Mouse (Mus musculus) CH12.LX (cell line): ENCODE measurements around the gene Kansl3. TPM values are rescaled to one million over a fixed set of nuclear protein-coding genes. Genes with fewer than 3 reads are reported as not detected.

Experiments used
- DNase-seq: peaks from one replicate; pipeline ENCODE4 v3.0.0-alpha.2; 2013; ENCODE audit errors: extremely low read depth
- H3K27ac ChIP-seq: 2 replicates; pipeline ENCODE4 v1.5.1; 2012; ENCODE audit warnings: low read depth, mild to moderate bottlenecking, control low read depth, moderate library complexity; ENCODE audit not compliant: insufficient read depth
- H3K27me3 ChIP-seq: replicated peaks from 2 replicates; pipeline ENCODE3; 2012; ENCODE audit warnings: inconsistent platforms
- H3K36me3 ChIP-seq, 2 experiments: replicated peaks in 1 of 2; 2 replicates each; pipeline versions ENCODE3 to v1.6.1; 2012; ENCODE audit warnings: inconsistent platforms in 1 of 2, low read length in 1 of 2, mild to moderate bottlenecking in 1 of 2, mixed read lengths in 1 of 2, moderate library complexity in 1 of 2; ENCODE audit not compliant: control insufficient read depth in 1 of 2, insufficient read depth in 1 of 2
- H3K4me1 ChIP-seq, 2 experiments: 2 replicates each; pipeline ENCODE4 v1.6.1; 2012; ENCODE audit warnings: inconsistent platforms in 1 of 2, moderate library complexity in 1 of 2; ENCODE audit not compliant: insufficient read depth in 2 of 2, control insufficient read depth in 1 of 2
- H3K4me2 ChIP-seq: 2 replicates; pipeline ENCODE4 v1.6.1; 2012; ENCODE audit warnings: low read depth, mild to moderate bottlenecking, control low read depth; ENCODE audit not compliant: poor library complexity, insufficient read depth, severe bottlenecking
- H3K4me3 ChIP-seq, 3 experiments: fragments of 150-350 bp in 1 of 3; sonication (generic) in 1 of 3; replicated peaks in 1 of 3; 2 replicates each; pipeline versions ENCODE3 to v1.5.1; 2011 to 2012; ENCODE audit warnings: low read depth in 2 of 3, low read length in 2 of 3, mild to moderate bottlenecking in 2 of 3, moderate library complexity in 2 of 3, control low read depth in 1 of 3, improper control_type of control experiment in 1 of 3, inconsistent platforms in 1 of 3, mixed read lengths in 1 of 3; ENCODE audit not compliant: poor library complexity in 1 of 3
- H3K79me2 ChIP-seq: replicated peaks from 2 replicates; pipeline ENCODE4 v1.6.1; 2012; ENCODE audit warnings: mild to moderate bottlenecking, moderate library complexity; ENCODE audit not compliant: control insufficient read depth, poor library complexity, insufficient read depth, severe bottlenecking; ENCODE audit errors: extremely low read depth
- H3K9ac ChIP-seq: 2 replicates; pipeline ENCODE4 v1.6.1; 2012; ENCODE audit warnings: low read depth, mild to moderate bottlenecking, control low read depth, moderate library complexity; ENCODE audit not compliant: insufficient read depth
- H3K9me3 ChIP-seq: replicated peaks from 2 replicates; pipeline ENCODE3; 2012; ENCODE audit warnings: low read length, inconsistent platforms, mixed read lengths
- BHLHE40 ChIP-seq: IDR thresholded peaks from 2 replicates; pipeline ENCODE4 v1.6.1; 2011; ENCODE audit warnings: mild to moderate bottlenecking, low read depth, low read length, improper control_type of control experiment
- CHD1 ChIP-seq: IDR thresholded peaks from 2 replicates; pipeline ENCODE4 v1.6.1; 2012; ENCODE audit warnings: low read depth, low read length, improper control_type of control experiment, inconsistent platforms
- CHD2 ChIP-seq: IDR thresholded peaks from 2 replicates; pipeline ENCODE4 v1.6.1; 2011; ENCODE audit warnings: low read length, improper control_type of control experiment
- CTCF ChIP-seq, 2 experiments: IDR thresholded peaks in 1 of 2; conservative IDR thresholded peaks in 1 of 2; 2 replicates each; pipeline ENCODE4 v1.5.1; 2011 to 2012; ENCODE audit warnings: low read depth in 2 of 2, low read length in 2 of 2, improper control_type of control experiment in 1 of 2, inconsistent platforms in 1 of 2, mild to moderate bottlenecking in 1 of 2, moderate library complexity in 1 of 2
- E2F4 ChIP-seq: IDR thresholded peaks from 2 replicates; pipeline ENCODE4 v1.6.1; 2011; ENCODE audit warnings: low read depth, low read length, improper control_type of control experiment; ENCODE audit not compliant: insufficient replicate concordance
- ELF1 ChIP-seq: IDR thresholded peaks from 2 replicates; pipeline ENCODE4 v1.6.1; 2014; ENCODE audit warnings: low read depth, mild to moderate bottlenecking, inconsistent platforms, low read length, improper control_type of control experiment
- EP300 ChIP-seq: IDR thresholded peaks from 2 replicates; pipeline ENCODE4 v1.6.1; 2011; ENCODE audit warnings: low read length, improper control_type of control experiment
- ETS1 ChIP-seq: conservative IDR thresholded peaks from 2 replicates; pipeline ENCODE4 v1.6.1; 2012; ENCODE audit warnings: low read depth, mild to moderate bottlenecking, inconsistent platforms, low read length, improper control_type of control experiment, moderate library complexity
- GABPA ChIP-seq: IDR thresholded peaks from 2 replicates; pipeline ENCODE4 v1.6.1; 2012; ENCODE audit warnings: low read depth, low read length, improper control_type of control experiment, inconsistent platforms; ENCODE audit not compliant: insufficient replicate concordance
- HCFC1 ChIP-seq: IDR thresholded peaks from 2 replicates; pipeline ENCODE4 v1.6.1; 2012; ENCODE audit warnings: low read depth, mild to moderate bottlenecking, inconsistent platforms, low read length, improper control_type of control experiment
- IRF4 ChIP-seq: IDR thresholded peaks from 2 replicates; pipeline ENCODE4 v1.6.1; 2014; ENCODE audit warnings: low read depth, mild to moderate bottlenecking, inconsistent platforms, low read length, improper control_type of control experiment
- JUN ChIP-seq: IDR thresholded peaks from 2 replicates; pipeline ENCODE4 v1.6.1; 2011; ENCODE audit warnings: low read depth, mild to moderate bottlenecking, low read length, improper control_type of control experiment, moderate library complexity; ENCODE audit not compliant: insufficient read depth
- JUND ChIP-seq: conservative IDR thresholded peaks from 2 replicates; pipeline ENCODE4 v1.6.1; 2011; ENCODE audit warnings: low read depth, low read length, improper control_type of control experiment
- KAT2A ChIP-seq: IDR thresholded peaks from 2 replicates; pipeline ENCODE4 v1.6.1; 2012; ENCODE audit warnings: low read length, improper control_type of control experiment, inconsistent platforms; ENCODE audit not compliant: insufficient replicate concordance
- MAX ChIP-seq: IDR thresholded peaks from 2 replicates; pipeline ENCODE4 v1.6.1; 2011; ENCODE audit warnings: low read length, improper control_type of control experiment
- MAZ ChIP-seq: IDR thresholded peaks from 2 replicates; pipeline ENCODE4 v1.6.1; 2012; ENCODE audit warnings: low read depth, mild to moderate bottlenecking, inconsistent platforms, low read length, improper control_type of control experiment, moderate library complexity
- MEF2A ChIP-seq: IDR thresholded peaks from 2 replicates; pipeline ENCODE4 v1.6.1; 2014; ENCODE audit warnings: low read depth, mild to moderate bottlenecking, inconsistent platforms, low read length, improper control_type of control experiment, borderline replicate concordance
- MXI1 ChIP-seq: IDR thresholded peaks from 2 replicates; pipeline ENCODE4 v1.6.1; 2011; ENCODE audit warnings: mild to moderate bottlenecking, low read depth, low read length, improper control_type of control experiment
- MYC ChIP-seq: IDR thresholded peaks from 2 replicates; pipeline ENCODE4 v1.6.1; 2011; ENCODE audit warnings: low read depth, mild to moderate bottlenecking, improper control_type of control experiment, low read length
- NELFE ChIP-seq: IDR thresholded peaks from 2 replicates; pipeline ENCODE4 v1.6.1; 2011; ENCODE audit warnings: low read depth, low read length, improper control_type of control experiment
- NRF1 ChIP-seq: IDR thresholded peaks from 2 replicates; pipeline ENCODE4 v1.6.1; 2014; ENCODE audit warnings: low read depth, mild to moderate bottlenecking, inconsistent platforms, low read length, improper control_type of control experiment, moderate library complexity
- PAX5 ChIP-seq: IDR thresholded peaks from 2 replicates; pipeline ENCODE4 v1.6.1; 2012; ENCODE audit warnings: low read length, inconsistent platforms, mixed read lengths
- POLR2A ChIP-seq: IDR thresholded peaks from 2 replicates; pipeline ENCODE4 v1.6.1; 2011; ENCODE audit warnings: low read depth, mild to moderate bottlenecking, improper control_type of control experiment, low read length
- RAD21 ChIP-seq: IDR thresholded peaks from 2 replicates; pipeline ENCODE4 v1.6.1; 2011; ENCODE audit warnings: low read depth, mild to moderate bottlenecking, low read length, improper control_type of control experiment, moderate library complexity
- RCOR1 ChIP-seq: conservative IDR thresholded peaks from 2 replicates; pipeline ENCODE4 v1.6.1; 2012; ENCODE audit warnings: low read depth, mild to moderate bottlenecking, inconsistent platforms, low read length, improper control_type of control experiment
- SIN3A ChIP-seq: IDR thresholded peaks from 2 replicates; pipeline ENCODE4 v1.6.1; 2012; ENCODE audit warnings: low read length, improper control_type of control experiment, inconsistent platforms
- SMC3 ChIP-seq: IDR thresholded peaks from 2 replicates; pipeline ENCODE4 v1.6.1; 2011; ENCODE audit warnings: low read depth, low read length, improper control_type of control experiment
- TBP ChIP-seq: conservative IDR thresholded peaks from 2 replicates; pipeline ENCODE4 v1.6.1; 2011; ENCODE audit warnings: low read depth, low read length, improper control_type of control experiment
- TCF12 ChIP-seq: IDR thresholded peaks from 2 replicates; pipeline ENCODE4 v1.6.1; 2014; ENCODE audit warnings: low read depth, mild to moderate bottlenecking, inconsistent platforms, low read length, improper control_type of control experiment
- UBTF ChIP-seq: IDR thresholded peaks from 2 replicates; pipeline ENCODE4 v1.6.1; 2012; ENCODE audit warnings: low read depth, mild to moderate bottlenecking, inconsistent platforms, low read length, improper control_type of control experiment, moderate library complexity
- USF2 ChIP-seq: conservative IDR thresholded peaks from 2 replicates; pipeline ENCODE4 v1.6.1; 2011; ENCODE audit warnings: low read depth, low read length, improper control_type of control experiment
- ZKSCAN1 ChIP-seq: IDR thresholded peaks from 2 replicates; pipeline ENCODE4 v1.6.1; 2012; ENCODE audit warnings: low read depth, inconsistent platforms, low read length, improper control_type of control experiment, borderline replicate concordance
- ZMIZ1 ChIP-seq: IDR thresholded peaks from 2 replicates; pipeline ENCODE4 v1.6.1; 2012; ENCODE audit warnings: low read depth, mild to moderate bottlenecking, inconsistent platforms, low read length, improper control_type of control experiment
- ZNF384 ChIP-seq: IDR thresholded peaks from 2 replicates; pipeline ENCODE4 v1.6.1; 2012; ENCODE audit warnings: low read depth, low read length, improper control_type of control experiment, inconsistent platforms
- dilution Hi-C: fragments of 300-500 bp; cut with MboI; formaldehyde crosslinking; loops from 2 replicates; pipeline ENCODE4 v1.14.3; 2020; ENCODE audit warnings: low sequenced_read_pairs; ENCODE audit not compliant: extremely low pct_unique_long_range_greater_than_20kb, extremely low pct_ligation_motif_present
- in situ Hi-C: fragments of 300-500 bp; cut with MboI; formaldehyde crosslinking; loops from 3 replicates; pipeline ENCODE4 v1.14.3; 2019; ENCODE audit warnings: low sequenced_read_pairs, low pct_ligation_motif_present, low pct_unique_long_range_greater_than_20kb, mixed read lengths
- polyA plus RNA-seq: library from polyadenylated mRNA; unstranded; fragments of >175 nt; gene quantifications from 2 replicates; pipeline ENCODE4 v1.2.1, GENCODE M21; 2012; ENCODE audit warnings: low read depth; ENCODE audit not compliant: insufficient read length
- total RNA-seq, 2 experiments: library from RNA; depleted of rRNA; stranded (reverse); fragments of 300-350 nt in 1 of 2; fragments of >200 nt in 1 of 2; gene quantifications; 2 replicates each; pipeline ENCODE4 v1.2.3; 2012 to 2014

The Kansl3 gene
- total and polyA plus RNA-seq, 3 experiments, result 14.3 to 21.2 (median 17.0) TPM

DNA sequence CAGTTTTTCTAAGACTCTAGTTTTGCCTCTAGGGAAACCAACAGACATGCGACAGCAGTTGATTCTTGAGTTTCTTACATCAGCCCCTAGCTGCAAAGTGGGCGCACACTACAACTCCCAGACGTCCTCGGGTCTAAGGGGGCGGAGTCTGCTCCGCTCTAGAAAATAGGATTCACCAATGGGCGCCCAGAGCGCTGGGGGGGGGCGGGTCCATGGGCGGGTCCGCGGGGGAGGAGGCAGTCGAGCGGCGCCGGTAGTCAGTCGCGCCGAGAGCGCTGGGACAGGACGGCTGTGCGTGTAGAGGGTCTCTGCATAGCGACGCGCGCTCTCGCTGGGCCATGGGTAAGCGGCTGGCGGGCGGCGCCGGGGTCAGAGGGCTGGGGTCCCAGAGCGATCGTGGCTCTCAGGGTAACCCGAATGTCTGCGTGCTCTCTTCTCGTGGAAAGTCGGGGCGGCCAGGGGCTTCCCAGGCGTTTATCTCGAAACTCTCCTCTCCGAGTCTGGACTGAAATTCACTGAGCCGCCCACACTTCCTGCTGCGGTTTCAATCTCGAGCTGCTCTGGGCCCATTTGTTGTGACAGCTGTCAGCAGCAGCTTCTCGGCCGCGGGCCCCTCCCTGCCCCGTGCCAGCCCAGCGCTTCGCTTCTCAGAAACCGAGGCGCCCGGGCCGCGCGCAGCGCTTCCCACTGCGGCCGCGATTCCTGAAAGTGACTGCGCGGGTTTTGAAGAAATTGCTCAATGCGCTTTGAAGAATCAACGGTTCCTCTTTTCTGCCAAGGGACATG is 61.3 kb downstream of the Kansl3 start, which contains the start of gene Arid5a (continued):
- TF ChIP-seq GABPA, result peak; percentile 44; the same call in 1 of the 2 replicates
- peak; percentile 98 for TF ChIP-seq ZMIZ1
- TF ChIP-seq MYC, result peak; percentile 60
- TF ChIP-seq EP300, result peak; percentile 22; the same call in 1 of the 2 replicates
- peak; percentile 90 for TF ChIP-seq MXI1
- TF ChIP-seq NELFE, result peak; percentile 99
- TF ChIP-seq USF2, result no peak
- TF ChIP-seq HCFC1, result peak; percentile 96
- no peak for TF ChIP-seq CTCF (conservative IDR thresholded peaks at IDR 0.05 in 1 of 2, IDR thresholded peaks at IDR 0.05 in 1 of 2; ENCODE audit: low read depth in 2 of 2, low read length in 2 of 2)

DNA sequence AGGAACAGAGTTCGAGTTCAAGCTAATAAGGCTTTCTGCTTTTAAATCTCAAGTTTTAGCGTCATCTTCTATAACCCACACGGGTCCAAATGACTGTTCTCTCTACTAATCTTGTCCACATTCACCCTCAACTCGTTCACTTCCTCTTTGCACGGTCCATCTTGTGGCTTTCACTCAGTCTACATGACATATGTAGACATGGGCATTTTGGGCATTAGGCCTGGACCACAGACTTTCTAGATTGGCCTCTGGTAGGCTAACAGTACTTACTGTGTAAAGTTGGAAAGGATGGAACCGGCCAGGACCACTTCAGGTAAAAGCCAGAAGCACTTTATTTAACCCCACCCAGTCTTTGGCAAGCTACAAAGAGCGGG is 61.9 kb downstream of the Kansl3 start:
- Histone ChIP-seq H3K4me3 (peak overlapping the region; percentile 53 to 70 (median 58)), H3K27me3 (peaks cover 5% of the 10 kb centered on the region), H3K36me3 (peaks cover 9 to 23% of the 10 kb centered on the region in 2 experiments), H3K9ac (peak overlapping the region; percentile 44; the same call in 1 of the 2 replicates), H3K27ac (peak overlapping the region; percentile 81), H3K4me2 (peak overlapping the region; percentile 74), H3K4me1 (peaks cover 21 to 69% of the 10 kb centered on the region in 2 experiments), H3K9me3 (no peaks in the 10 kb centered on the region), H3K79me2 (peaks cover 13% of the 10 kb centered on the region)
- peak; percentile 77 for DNase-seq
- dilution Hi-C loops (no loop called here), in situ Hi-C loops (no loop called here)
- no peak for TF ChIP-seq UBTF
- TF ChIP-seq EP300, result peak; percentile 73
- peak; percentile 62; the same call in 1 of the 2 replicates for TF ChIP-seq CHD1
- TF ChIP-seq POLR2A, result no peak
- TF ChIP-seq CHD2, result no peak
- TF ChIP-seq ZKSCAN1, result no peak; the same call in 1 of the 2 replicates
- TF ChIP-seq MXI1, result peak; percentile 45; the same call in 1 of the 2 replicates
- no peak; the same call in 1 of the 2 replicates for TF ChIP-seq MAX
- no peak for TF ChIP-seq KAT2A
- TF ChIP-seq ZNF384, result 0 out of 2 replicates have a peak, but pooled peaks have one; percentile 10
- peak; percentile 56; the same call in 1 of the 2 replicates for TF ChIP-seq MEF2A
- TF ChIP-seq GABPA, result no peak
- no peak for TF ChIP-seq HCFC1
- no peak for TF ChIP-seq SIN3A
- TF ChIP-seq CTCF (conservative IDR thresholded peaks at IDR 0.05 in 1 of 2, IDR thresholded peaks at IDR 0.05 in 1 of 2; ENCODE audit: low read depth in 2 of 2, low read length in 2 of 2), result no peak
- TF ChIP-seq USF2, result no peak
- TF ChIP-seq JUND, result peak; percentile 9; the same call in 1 of the 2 replicates
- peak; percentile 62 for TF ChIP-seq BHLHE40
- no peak for TF ChIP-seq TBP
- TF ChIP-seq ELF1, result no peak; the same call in 1 of the 2 replicates
- no peak for TF ChIP-seq NRF1
- TF ChIP-seq JUN, result 0 out of 2 replicates have a peak, but pooled peaks have one; percentile 3
- no peak for TF ChIP-seq SMC3
- TF ChIP-seq MAZ, result no peak
- no peak for TF ChIP-seq NELFE
- no peak for TF ChIP-seq TCF12
- no peak for TF ChIP-seq RAD21
- TF ChIP-seq MYC, result no peak
- no peak for TF ChIP-seq PAX5
- no peak for TF ChIP-seq E2F4
- TF ChIP-seq ETS1, result peak; percentile 34; the same call in 1 of the 2 replicates
- TF ChIP-seq IRF4, result peak; percentile 68
- TF ChIP-seq RCOR1, result no peak
